Mouse (Mus musculus): ENCODE measurements around the gene Olfr1505. TPM values are rescaled to one million over a fixed set of nuclear protein-coding genes. Genes with fewer than 3 reads are reported as not detected.

Olfr1505 gene
- not detected for total RNA-seq (2023)

DNA sequence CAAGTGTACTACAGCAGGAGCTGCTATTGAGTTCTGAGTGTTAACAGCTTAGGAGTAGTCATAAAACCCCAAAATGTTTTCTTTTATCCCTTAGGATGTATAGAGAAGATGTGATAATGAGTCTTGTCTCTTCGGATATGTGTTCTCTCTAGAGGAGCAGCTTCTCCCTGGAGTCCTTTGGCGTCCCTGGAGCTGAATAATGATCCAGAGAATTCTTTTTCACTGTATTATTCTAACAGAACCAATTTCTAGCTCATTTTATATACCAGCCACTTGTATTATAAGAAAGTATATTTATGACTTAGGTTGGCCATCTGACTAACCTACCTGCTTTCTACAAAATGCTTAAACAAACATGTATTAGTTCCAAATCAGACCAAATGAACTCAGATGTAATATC lies at the start of gene Olfr1505:
Gene Olfr1505 (plus strand): TSS at position 301 of the 400 bp plus-strand sequence.

DNA sequence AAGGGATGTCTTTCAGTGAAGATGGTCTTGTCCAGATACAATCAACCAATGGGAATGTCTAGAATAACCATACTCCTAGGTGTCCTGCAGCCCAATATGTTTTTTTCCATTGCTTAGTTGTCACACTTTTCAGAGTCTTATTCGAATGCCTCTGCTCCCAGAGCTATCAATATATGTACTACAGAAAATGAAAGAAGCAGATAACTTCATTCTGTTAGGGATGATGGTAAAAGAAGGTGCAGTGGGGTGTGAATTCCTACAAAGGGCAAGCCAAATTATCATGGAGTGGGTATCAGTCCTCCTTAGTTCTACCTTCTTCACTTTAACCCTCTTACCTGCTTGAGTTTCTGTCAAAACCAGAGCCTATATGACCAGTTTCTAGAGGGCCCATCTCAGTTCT lies 15.5 kb upstream of the Olfr1505 start, which contains the start of gene Olfr1504:
Gene Olfr1504 (minus strand): TSS at position 101 of the 400 bp plus-strand sequence.

Other genes starting within 250 kb of the Olfr1505 start
- not detected for gene Olfr1491, start 216.3 kb upstream of the Olfr1505 start, total RNA-seq (2023)
- not detected for gene Olfr1493-ps1, start 190.3 kb upstream of the Olfr1505 start, total RNA-seq (2023)
- gene Olfr1494, start 173.8 kb upstream of the Olfr1505 start, total RNA-seq (2023), result not detected
- not detected for gene Olfr1495, start 148.9 kb upstream of the Olfr1505 start, total RNA-seq (2023)
- not detected for gene Olfr1496, start 135.7 kb upstream of the Olfr1505 start, total RNA-seq (2023)
- not detected for gene Olfr1497, start 115.3 kb upstream of the Olfr1505 start, total RNA-seq (2023)
- not detected for gene Olfr1499, start 94.1 kb upstream of the Olfr1505 start, total RNA-seq (2023)
- gene Olfr1500, start 83.0 kb upstream of the Olfr1505 start, total RNA-seq (2023), result not detected
- not detected for gene Olfr1501, start 62.8 kb upstream of the Olfr1505 start, total RNA-seq (2023)
- not detected for gene Olfr1502, start 51.7 kb upstream of the Olfr1505 start, total RNA-seq (2023)
- not detected for gene Olfr1504, start 15.6 kb upstream of the Olfr1505 start, total RNA-seq (2023)

Measured in T-cell, adult 66 days (primary cell).